Mouse (Mus musculus): ENCODE measurements at regions not wholly inside any gene's neighbourhood (a gene's known extent, or its start where the extent isn't known, plus 50 kb on each side); places are given as distances from the start of the nearest gene placed in this dataset.

GRCm38 (mm10) chr11:17393832-17394231 is 136.5 kb downstream of the C1d start:
- TF ChIP-seq CTCF (IDR thresholded peaks at IDR 0.05; ENCODE audit: low read depth, low read length) (no peak), EP300 (IDR thresholded peaks at IDR 0.05; ENCODE audit: insufficient read depth, low read depth, low read length) (no peak), POLR2A (IDR thresholded peaks at IDR 0.05; ENCODE audit: insufficient read depth, low read length) (no peak)

All from ES-Bruce4 (cell line).